Mouse (Mus musculus) limb, embryonic 14.5 days (tissue): Measurements from ENCODE around the gene Mmab. TPM values are rescaled to one million over a fixed set of nuclear protein-coding genes. Genes with fewer than 3 reads are reported as not detected.

ENCODE experiments used
- ATAC-seq: fragments of 200-750 bp; cut with Nextera tagmentation; 2 replicates; pipeline ENCODE4 v1.8.0; 2017; ENCODE audit warnings: low read depth, moderate number of reproducible peaks, moderate TSS enrichment; ENCODE audit not compliant: low FRiP score
- DNase-seq: peaks from one replicate; pipeline ENCODE4 v3.0.0-alpha.2; 2015; ENCODE audit warnings: low spot score
- H3K27ac ChIP-seq: fragments of 300-500 bp; sonication (generic); replicated peaks from 2 replicates; pipeline ENCODE4 v1.5.1; 2014; ENCODE audit warnings: low read depth, mild to moderate bottlenecking, low read length, moderate library complexity, mixed read lengths
- H3K27me3 ChIP-seq: fragments of 300-500 bp; sonication (generic); 2 replicates; pipeline ENCODE4 v1.6.1; 2014; ENCODE audit warnings: low read length, mixed read lengths; ENCODE audit not compliant: control insufficient read depth, insufficient read depth
- H3K36me3 ChIP-seq: fragments of 300-500 bp; sonication (generic); 2 replicates; pipeline ENCODE4 v1.6.1; 2014; ENCODE audit warnings: mild to moderate bottlenecking, low read length, moderate library complexity, mixed read lengths; ENCODE audit not compliant: control insufficient read depth, insufficient read depth
- H3K4me1 ChIP-seq: fragments of 300-500 bp; sonication (generic); 2 replicates; pipeline ENCODE4 v1.6.1; 2014; ENCODE audit warnings: antibody characterized with exemption, low read length, mixed read lengths; ENCODE audit not compliant: control insufficient read depth, insufficient read depth
- H3K4me2 ChIP-seq: fragments of 300-500 bp; sonication (generic); replicated peaks from 2 replicates; pipeline ENCODE4 v1.6.1; 2014; ENCODE audit warnings: low read depth, mild to moderate bottlenecking, low read length, moderate library complexity; ENCODE audit not compliant: severe bottlenecking
- H3K4me3 ChIP-seq: fragments of 300-500 bp; sonication (generic); replicated peaks from 2 replicates; pipeline ENCODE4 v1.5.1; 2014; ENCODE audit warnings: low read length
- H3K9ac ChIP-seq: fragments of 300-500 bp; sonication (generic); 2 replicates; pipeline ENCODE4 v1.6.1; 2014; ENCODE audit warnings: mild to moderate bottlenecking, low read depth, low read length, moderate library complexity; ENCODE audit not compliant: severe bottlenecking
- H3K9me3 ChIP-seq: fragments of 300-500 bp; sonication (generic); 2 replicates; pipeline ENCODE4 v1.6.1; 2016; ENCODE audit warnings: low read length; ENCODE audit not compliant: control insufficient read depth
- POLR2A ChIP-seq: fragments of 200-500 bp; IDR thresholded peaks from 2 replicates; pipeline ENCODE4 v1.8.0; 2012; ENCODE audit warnings: inconsistent platforms, mild to moderate bottlenecking, moderate library complexity, borderline replicate concordance; ENCODE audit not compliant: insufficient read depth, insufficient read length; ENCODE audit errors: extremely low read depth
- WGBS: fragments of 180-500 bp; shearing (Covaris S2); extraction: QIAGEN DNeasy Blood & Tissue Kit; methylation state at CpG from one replicate; pipeline ENCODE4 v1.1.7; 2014; 5-methylcytosine and 5-hydroxymethylcytosine counted together
- polyA plus RNA-seq, 2 experiments: library from polyadenylated mRNA; depleted of rRNA in 1 of 2; stranded (reverse) in 1 of 2; unstranded in 1 of 2; fragments of >200 nt; fragmentation: Nextera tagmentation in 1 of 2; extraction: Ambion mirVana in 1 of 2; gene quantifications; 2 replicates each; pipeline versions ENCODE4 v1.2.1 to v1.2.3; 2012 to 2014

Gene Mmab
- polyA plus RNA-seq, 2 experiments = 29.4 to 41.3 TPM

DNA sequence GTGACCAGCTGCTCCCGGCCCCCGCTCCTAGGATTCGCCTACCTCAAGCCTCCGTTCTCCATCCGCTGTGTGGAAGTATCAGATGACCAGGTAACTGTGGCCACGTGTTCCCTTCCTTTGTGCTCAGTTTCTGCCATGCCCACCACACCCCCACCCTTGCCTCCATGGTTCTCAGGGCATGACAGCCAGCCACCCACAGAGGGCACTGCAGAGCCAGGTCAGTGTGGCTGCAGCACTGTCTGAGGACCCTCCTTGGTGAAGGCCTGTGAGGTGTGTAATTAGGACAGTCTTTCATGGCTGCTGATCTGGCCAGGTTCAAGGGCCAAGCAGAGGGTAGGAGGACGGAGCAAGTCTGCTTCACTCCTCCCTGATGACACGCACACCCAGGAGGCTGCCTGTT lies 25.3 kb downstream of the Mmab start:
- H3K36me3 ChIP-seq = peaks cover 74% of the 10 kb centered on the region
- 90% methylated on average over 8 of the region's 8 CpGs for WGBS
- no peak overlapping the region for H3K4me2 ChIP-seq

GRCm38 (mm10) chr5:114416855-114417254 lies 27.0 kb downstream of the Mmab start:
- peaks cover 91% of the 10 kb centered on the region for H3K36me3 ChIP-seq
- H3K9me3 ChIP-seq = no peaks in the 10 kb centered on the region
- no peaks in the 10 kb centered on the region for H3K27me3 ChIP-seq
- no peak overlapping the region for H3K27ac ChIP-seq
- WGBS = 82% methylated on average over 8 of the region's 8 CpGs
- no peak overlapping the region for H3K4me2 ChIP-seq
- TF ChIP-seq POLR2A = no peak
- ATAC-seq (no peak), DNase-seq (no peak)
- H3K4me1 ChIP-seq = no peaks in the 10 kb centered on the region
- H3K4me3 ChIP-seq = no peak overlapping the region
- no peak overlapping the region for H3K9ac ChIP-seq

More for the DNA sequence above, 25.3 kb downstream of the Mmab start:
- ATAC-seq = no peak
- Histone ChIP-seq H3K27ac (no peak overlapping the region), H3K4me3 (no peak overlapping the region), H3K27me3 (no peaks in the 10 kb centered on the region), H3K4me1 (no peaks in the 10 kb centered on the region), H3K9me3 (no peaks in the 10 kb centered on the region), H3K9ac (no peak overlapping the region)
- DNase-seq = no peak
- TF ChIP-seq POLR2A = no peak

- no peak overlapping the region for H3K27ac ChIP-seq
- H3K4me1 ChIP-seq = no peaks in the 10 kb centered on the region
- WGBS = 94% methylated on average over 5 of the region's 5 CpGs
- no peak for DNase-seq
- H3K27me3 ChIP-seq = no peaks in the 10 kb centered on the region
- H3K9ac ChIP-seq = no peak overlapping the region
- H3K4me2 ChIP-seq = no peak overlapping the region
- peaks cover 98% of the 10 kb centered on the region for H3K36me3 ChIP-seq
- H3K4me3 ChIP-seq = no peak overlapping the region
- no peak for TF ChIP-seq POLR2A
- no peak for ATAC-seq
- H3K9me3 ChIP-seq = no peaks in the 10 kb centered on the region
These were observed 28.3 kb downstream of the Mmab start for GRCm38 (mm10) chr5:114415606-114416005.

DNA sequence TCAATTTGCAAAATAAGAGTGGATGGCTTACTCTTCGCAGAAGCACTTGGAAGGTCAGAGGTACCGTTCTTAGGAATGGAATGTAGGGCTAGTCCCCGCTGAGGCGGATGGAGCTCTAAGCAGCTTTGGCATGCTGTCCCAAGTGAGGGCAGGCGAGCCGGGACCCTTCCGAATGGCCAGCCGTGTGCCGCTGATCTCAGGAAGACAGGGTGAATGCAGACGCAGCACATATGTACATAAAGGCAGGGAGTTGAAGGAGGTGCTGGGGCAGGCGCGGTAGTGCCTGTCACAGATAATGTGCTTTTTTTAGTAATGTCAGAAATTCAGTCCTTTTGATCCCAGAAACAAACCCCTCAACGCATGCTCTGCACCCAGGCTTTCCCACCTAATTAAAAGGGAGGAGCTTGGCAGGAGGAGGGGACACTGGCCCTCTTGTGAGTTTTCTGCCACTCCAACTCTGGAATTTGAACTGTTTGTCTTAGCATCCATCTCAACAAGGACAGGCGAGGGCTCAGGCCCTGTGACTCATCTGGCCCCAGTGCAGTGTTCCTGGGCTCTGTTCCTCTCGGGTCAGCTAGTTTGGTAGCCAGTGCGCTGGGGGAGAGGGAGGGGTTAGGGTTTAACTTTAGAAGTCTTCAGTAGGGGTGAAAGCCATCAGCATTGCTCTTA lies 30.7 kb downstream of the Mmab start:
- 78% methylated on average over 16 of the region's 16 CpGs for WGBS
- Histone ChIP-seq H3K4me1 (no peaks in the 10 kb centered on the region), H3K4me2 (no peak overlapping the region), H3K27ac (no peak overlapping the region), H3K36me3 (peaks cover 98% of the 10 kb centered on the region), H3K27me3 (no peaks in the 10 kb centered on the region), H3K9me3 (no peaks in the 10 kb centered on the region), H3K9ac (no peak overlapping the region), H3K4me3 (no peak overlapping the region)
- ATAC-seq = no peak
- no peak for TF ChIP-seq POLR2A
- no peak for DNase-seq

- H3K4me2 ChIP-seq = no peak overlapping the region
- H3K27me3 ChIP-seq = no peaks in the 10 kb centered on the region
- DNase-seq (no peak), ATAC-seq (no peak)
- 66% methylated on average over 23 of the region's 23 CpGs for WGBS
- no peaks in the 10 kb centered on the region for H3K4me1 ChIP-seq
- no peak overlapping the region for H3K27ac ChIP-seq
- H3K9ac ChIP-seq = no peak overlapping the region
- TF ChIP-seq POLR2A = no peak
- H3K4me3 ChIP-seq = no peak overlapping the region
- H3K9me3 ChIP-seq = no peaks in the 10 kb centered on the region
- H3K36me3 ChIP-seq = peaks cover 98% of the 10 kb centered on the region
These were observed 31.4 kb downstream of the Mmab start for GRCm38 (mm10) chr5:114412361-114412998.
